Mouse (Mus musculus) fibroblast of lung, adult 2 months (primary cell): Measurements from ENCODE around the gene Heg1.

Experiments
- DNase-seq: peaks from one replicate; pipeline ENCODE4 v3.0.0-alpha.2; 2011; ENCODE audit warnings: low read depth

Gene Heg1

DNA sequence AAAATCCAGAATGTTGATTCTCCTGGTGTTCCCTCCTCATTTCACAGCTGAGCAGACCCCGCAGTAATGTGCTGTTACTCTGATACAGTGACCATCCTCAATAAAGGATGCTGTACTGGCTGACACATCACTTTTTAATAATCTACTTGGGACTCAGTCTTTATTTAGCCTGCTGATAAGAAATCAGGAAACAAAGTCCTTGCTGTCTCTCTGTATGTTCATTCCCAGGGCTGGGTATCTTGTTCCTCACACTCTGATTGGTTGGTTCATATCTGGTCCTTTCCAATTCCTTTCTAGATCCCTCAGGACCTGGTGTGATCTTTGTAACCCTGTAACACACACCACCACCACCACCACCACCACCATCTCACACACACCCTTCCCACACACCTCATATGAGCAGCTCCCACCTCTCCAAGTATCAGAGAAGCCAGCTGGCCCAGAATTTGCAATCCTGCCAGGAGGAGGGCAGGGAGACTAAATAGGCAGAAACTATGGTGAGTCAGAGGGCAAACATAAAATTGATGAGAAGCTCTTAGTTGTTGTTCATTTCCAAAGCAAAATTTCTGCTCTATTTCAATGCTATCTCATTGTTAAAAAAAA lies 91.7 kb downstream of the Heg1 start:
- no peak for DNase-seq

DNA sequence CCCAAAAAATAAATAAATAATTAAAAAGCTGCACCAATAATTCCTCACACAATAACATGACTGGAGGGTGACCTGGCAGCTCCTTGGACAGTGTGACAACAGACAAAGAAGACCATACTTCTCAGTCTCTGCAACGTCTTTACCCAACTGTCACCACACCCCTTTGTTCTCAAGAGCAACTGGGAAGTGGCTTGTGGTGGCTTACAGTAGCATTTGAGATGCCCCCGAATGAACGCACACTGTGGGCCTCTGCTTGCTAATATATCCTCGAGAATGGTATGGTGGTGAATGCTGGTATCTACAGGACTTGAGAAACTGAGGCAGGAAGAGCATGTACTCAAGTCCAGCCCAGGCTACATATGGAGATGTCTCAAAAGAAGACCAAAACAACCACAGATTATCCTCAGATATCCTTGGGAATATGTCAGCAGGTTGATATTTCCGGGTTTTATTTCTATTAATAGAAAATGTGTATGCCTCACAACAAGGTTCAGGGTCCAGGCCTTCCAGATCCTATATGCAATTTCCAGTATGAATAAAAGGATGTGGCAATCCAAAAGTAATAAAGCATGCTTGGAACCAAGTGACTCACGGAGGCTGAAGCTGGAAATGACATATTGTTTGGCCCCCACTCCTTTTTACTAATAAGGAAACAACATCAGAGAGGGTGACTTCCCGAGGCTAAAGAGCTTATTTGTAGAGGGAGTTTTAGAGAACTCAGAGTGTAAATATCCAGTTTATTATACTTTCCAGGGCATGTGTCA lies 92.8 kb downstream of the Heg1 start:
- no peak for DNase-seq

DNA sequence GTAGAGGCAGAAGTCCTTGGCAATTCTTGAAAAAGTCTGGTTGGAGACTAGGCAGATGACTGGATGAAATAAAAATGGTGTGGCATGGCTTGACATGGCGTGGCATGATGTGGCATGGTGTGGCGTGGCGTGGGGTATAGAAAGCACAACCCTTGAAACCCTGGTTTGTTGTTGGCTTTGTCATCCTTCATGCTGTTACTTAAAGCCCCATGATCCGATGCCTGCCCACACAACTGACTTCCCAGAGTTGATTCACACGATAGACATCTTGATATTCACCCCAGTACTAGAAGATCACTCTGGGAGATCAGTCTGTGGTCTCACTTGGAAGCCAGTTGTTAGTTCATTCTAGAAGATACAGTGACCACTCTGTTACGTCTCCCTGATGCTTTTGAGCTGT lies 93.4 kb downstream of the Heg1 start:
- no peak for DNase-seq

DNA sequence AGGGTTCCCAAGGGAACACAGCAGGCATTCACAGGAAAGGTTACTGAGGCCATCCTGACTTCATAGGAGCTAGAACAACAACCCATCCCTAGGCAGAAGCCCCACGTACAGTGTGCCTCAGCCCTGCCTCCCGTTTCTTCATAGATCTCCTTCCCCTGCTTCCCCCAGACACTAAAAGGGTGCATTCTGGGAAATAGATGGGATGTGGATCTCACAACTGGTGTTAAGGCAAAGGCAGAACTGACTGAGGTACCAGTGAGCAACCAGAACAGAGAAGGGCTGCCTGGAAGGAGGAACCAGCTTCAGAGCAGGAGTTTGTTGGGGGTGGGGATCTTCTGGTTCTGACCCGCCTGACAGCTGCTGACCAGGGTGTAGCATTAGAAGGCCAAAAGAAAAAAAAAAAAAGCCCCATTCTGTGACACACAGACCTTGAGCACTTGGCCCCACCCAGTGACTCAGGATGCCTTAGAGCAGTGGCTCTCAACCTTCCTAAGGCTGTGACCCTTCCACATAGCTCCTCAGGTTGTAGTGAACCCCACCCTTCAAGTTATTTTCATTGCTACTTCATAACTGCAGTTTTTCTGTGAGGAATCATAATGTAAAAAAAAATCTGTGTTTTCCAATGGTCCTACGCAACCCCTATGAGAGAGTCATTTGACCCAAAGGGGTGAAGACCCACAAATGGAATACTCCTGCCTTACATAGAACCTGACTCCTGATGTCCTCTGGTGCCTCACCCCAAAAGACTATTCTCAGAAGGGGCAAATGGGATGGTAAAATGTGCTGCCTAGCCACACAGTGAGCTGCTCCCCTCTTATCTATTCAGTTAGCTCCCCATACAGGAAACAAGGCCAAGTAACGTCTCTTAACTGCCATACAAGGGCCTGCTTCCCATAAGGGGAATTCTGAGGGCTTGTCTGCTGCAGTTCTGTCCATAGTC lies 97.9 kb downstream of the Heg1 start:
- DNase-seq = no peak

DNA sequence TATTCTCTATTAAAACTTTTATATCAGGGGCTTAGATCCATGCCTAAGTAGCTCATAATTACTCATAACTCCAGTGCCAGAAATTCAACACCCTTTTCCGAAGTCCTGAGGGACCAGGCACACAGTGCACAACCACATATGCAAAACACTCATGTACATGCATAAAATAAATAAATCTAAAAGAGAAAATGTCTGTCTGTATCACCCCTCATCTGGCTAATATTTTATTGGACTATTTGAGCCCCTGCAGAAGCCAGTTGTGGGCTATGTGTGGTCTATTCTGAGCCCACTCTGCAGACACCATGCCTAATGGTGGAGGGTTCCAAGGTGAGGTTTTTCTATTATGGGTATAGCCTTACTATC lies 98.5 kb downstream of the Heg1 start:
- no peak for DNase-seq

DNA sequence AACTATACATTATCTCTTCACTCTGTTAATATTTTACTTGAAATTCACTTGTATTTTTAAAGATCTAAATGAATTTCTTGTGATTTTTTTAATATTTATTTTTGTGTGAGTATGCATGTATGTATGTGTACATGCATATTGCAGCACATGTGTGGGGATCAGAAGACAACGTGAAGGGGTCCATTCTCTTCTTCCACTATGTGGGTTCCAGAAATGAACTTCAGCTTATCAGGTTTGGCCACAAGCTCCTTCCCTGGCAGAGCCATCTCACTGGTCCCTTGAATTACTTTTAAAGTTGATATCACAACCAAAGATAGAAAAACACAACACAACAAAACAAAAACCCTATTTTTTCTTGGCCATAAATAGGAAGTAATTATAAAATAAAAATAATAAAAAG lies 100.4 kb downstream of the Heg1 start:
- no peak for DNase-seq

DNA sequence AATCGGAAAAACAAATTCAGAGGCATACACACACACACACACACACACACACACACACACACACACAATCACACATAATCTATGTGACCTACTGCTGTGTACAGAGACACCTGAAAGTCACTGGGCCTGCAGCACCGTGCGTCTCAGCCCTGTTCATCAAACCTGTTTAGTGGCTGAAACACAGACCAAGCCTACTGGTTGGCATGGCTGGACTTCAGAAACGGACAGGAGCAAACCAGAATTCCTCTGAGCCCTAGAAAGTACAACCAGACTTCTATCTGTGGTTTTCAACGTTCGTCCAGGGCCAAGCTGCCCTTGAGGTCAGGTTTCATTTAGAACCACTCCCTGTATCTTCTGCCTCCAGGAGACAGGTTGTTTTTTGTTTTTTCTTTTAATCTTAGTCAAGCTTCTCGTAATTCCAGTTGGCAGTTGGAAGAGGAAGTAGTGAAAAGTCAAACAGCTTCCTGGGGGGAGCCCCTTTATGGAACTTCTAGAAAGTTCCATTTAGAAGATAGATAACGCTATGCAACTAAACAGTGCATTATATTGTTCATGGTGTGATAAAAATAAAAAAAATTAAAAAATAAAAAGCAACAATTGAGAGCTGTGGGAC lies 101.0 kb downstream of the Heg1 start:
- no peak for DNase-seq

DNA sequence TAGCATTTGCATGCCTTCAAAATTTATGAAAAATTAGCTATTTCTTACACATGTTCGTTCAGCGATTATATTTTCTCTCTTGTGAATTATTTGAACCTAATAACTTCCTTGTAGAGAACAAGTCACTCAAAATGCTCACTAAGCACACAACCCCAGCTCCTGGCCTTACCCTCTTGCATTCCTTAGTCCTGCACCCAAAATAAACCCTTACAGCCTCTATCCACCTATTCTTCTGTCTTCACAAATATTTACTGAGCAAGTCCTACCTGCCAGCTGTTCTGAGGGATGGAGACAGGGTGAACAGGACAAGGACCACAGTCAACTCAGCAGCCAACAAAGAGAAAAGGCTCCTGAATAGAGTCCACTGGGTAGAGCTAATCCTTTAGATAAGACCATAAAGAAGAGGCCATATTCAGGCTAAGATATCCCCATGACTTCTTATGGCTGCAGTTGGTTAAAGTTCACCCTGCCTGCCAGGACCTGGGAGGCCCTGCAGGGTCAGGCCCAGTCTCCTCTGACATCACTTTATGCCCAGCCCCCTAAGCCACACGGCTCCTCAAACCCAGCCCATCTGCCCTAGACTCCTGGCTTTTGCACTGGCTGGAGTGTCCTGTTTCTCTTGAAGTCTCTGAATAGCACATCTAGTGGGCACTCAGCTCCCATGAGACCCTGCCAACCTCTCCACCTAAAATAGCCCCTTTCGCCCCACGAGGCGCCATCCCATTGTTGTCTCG lies 102.7 kb downstream of the Heg1 start:
- DNase-seq = no peak

DNA sequence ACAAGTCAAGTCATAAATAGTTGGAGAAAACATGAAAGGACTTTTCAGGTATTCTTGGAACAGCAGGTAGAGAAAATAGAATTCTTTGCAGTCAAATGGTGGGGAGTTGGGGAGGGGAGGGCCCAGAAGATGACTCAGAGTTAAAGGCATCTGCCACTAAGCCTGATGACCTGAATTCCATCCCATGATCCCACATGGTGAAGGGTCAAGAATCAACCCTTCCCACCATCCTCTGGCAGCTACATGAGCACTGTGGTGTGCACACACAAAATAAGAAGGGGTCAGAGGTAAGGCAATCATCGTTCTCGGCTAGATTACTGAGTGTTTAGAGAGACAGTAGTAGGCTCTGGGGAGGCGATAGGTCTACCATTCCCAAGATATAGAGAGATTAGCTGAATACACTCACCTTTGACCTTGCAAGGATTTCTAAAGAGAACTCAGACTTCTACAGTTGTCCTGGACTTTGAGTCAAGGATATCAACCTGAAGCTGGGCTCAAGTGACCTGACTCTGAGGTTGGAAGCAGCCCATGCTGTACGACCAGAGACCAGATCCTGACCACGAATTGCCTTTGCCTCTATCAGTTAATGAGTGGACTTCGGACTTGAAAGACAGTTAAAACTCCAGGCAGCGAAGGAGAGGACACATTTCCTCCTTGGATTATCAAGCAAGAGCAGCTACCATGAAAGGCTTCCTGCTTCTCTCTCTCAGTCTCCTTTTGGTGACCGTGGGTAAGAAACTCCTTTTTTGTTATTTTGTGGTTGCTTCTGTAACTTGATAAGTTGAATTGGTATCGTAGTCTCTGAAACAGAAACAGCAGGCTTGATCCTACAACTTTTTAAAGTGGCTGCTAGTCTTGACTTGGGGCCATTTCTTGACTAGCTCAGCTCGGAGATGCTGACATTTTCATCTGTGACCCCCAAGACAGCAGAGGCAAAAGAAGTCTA lies 109.9 kb downstream of the Heg1 start, which contains the start of gene Muc13:
Gene Muc13 (plus strand): TSS at position 192 of the 946 bp plus-strand sequence.
- DNase-seq = no peak

DNA sequence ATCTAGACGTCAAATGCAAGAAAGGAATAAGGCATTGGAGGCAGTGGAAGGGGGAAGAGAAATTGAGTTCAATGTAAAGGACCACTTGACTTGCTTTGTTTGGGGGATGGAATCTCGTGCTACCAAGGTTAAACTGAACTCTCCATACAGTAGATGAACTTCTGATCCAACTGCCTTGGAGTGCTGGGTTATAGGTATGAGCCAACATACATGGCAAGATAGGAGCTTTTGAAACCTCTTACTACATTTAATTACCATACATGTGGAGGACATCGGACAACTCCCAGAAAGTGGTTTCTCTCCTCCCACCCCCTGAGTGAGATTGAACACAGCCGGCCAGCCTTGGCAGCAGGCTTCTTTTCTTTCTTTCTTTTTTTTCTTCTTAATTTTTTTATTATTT lies 110.9 kb downstream of the Heg1 start:
- DNase-seq = no peak

DNA sequence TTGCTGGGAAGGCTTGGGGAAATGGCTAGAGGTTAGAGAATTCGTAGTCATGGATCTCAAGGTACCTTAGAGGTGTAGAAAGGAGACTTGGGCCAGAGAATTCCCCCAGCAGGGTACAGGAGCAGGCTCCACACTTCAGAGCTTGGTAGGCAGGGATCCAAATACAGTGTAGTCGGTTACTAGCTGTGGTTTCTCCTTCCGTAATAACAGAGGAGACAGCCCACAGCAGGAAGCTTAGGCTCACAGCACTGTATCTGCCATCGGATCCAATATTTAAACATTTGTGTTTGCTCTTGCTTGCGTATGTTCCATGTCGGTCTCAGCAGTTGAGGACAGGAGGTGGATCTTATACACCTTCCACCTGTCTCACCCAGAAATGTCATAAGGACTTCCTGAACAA lies 111.7 kb downstream of the Heg1 start:
- no peak for DNase-seq

DNA sequence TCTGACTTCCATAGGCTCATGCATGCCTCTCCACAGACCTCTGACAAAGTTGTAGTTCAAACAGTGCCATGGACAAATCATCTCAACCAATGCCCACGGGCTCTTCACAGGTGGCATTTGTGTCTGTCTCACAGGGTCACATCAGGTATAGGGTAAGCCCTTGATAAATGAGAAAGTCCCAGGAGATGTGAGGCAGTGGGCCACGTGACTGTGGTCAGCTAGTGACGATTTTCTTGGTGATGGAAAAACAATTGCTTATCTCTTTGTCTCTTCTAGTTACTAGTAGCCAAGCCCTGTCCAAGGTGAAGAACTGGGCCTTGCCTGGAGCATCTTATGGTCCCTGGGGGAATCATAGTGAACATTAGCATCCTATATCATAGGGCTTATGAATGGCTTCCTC lies 112.6 kb downstream of the Heg1 start:
- no peak for DNase-seq

DNA sequence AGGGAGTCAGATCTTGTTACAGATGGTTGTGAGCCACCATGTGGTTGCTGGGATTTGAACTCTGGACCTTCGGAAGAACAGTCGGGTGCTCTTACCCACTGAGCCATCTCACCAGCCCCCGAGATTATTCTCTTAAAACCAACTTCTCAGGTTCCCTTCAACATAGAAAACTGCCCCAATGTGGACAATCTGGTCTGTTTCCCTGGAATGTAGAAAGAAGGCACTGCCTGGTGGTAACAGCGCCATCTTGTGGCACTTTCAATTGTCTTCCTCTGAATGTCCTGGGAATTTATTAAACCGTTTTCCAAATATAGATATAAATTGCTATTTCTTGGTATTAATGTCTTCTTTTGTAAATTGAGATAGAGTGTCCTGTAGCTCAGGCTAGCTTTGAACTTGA lies 113.7 kb downstream of the Heg1 start:
- no peak for DNase-seq

DNA sequence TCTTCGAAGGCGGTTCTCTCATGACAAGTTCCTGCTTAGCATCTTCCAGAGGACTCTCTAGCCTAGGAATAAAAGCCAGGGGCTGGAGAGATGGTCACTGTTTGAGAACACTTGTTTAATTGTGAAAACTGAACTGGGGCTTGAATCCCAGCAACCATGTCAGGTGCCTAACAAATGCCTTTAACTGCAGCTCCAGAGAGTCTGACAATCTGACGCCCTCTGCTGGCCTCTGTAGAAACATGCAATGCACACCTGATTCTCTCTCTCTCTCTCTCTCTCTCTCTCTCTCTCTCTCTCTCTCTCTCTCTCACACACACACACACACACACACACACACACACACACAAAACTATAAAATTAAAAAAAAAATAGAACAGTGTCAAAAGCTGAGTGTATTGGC lies 125.8 kb downstream of the Heg1 start:
- no peak for DNase-seq

DNA sequence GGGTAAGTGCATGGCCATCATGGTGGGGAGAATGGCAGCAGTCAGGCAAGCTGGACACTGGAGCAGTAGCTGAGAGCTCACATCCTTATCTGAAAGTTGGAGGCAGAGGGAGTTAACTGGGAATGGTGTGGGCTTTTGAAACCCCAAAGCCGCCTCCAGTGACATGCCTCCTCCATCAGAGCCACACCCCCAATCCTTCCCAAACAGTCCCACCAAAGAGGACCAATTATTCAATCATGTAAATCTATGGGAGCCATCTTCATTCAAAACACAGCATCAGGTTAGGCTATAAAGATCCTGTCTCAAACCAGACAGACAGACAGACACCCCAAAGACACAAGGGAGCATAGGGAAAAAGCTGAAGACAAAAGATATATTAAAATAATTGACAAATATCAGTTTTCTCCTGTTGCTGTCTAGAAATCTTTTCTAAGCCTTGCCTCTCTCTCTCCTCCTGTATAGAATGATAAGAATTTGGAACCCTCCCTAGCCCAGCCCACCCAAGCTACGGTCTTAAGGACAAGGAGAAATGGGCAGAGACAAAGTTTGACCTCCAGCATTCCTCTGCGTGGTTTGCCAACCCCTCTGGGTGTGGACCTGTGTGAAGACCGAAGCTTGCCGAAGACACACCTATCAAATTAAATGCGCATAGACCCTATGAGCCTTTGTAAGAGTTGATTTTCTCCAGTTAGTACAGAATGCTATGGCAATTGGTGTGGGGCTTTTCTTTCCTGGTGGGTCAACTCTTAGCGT lies 134.4 kb downstream of the Heg1 start:
- no peak for DNase-seq

DNA sequence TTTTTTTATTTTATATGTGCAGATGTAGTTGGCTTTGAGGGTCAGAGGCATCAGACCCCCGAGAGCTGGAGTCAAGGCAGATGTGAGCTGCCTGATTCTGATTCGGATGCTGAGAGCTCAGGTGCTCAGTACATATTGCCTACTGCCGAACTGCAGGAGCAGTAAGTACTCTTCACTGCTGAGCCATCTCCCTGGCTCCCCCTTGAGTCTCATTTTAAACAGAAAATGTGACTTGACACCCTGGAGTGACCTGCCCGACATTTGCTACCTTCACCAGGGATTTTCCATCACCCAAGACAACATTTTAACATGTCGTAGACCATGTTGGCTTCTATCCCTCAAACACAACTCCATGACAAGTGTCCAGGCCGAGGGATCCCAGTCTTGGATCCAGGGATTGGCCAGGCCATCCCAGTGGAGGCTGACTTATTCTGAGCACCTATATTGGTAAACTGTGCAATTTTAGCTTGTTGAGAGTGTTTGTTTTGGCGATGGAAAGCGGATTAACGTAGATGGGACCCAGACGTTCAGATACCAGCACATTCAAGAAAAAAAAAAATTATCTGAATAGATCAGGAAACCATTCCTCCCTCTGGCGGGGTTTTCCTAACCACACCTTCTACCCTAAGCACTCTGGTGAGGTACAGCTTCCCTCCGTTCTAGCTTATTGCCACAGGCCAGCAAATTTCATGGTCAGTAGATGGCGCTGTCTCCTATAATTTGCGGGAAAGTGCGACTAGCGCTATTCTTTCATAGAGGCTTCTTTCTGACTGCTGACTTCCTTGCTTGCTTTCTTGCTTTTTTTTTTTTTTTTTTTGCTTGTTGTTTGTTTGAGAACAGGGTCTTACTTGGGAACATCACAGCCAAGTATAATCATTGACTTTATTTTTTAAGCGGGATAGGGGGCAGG lies 136.4 kb downstream of the Heg1 start:
- DNase-seq = peak; percentile 63
